Mouse (Mus musculus) left cerebral cortex, adult 11 months (tissue): ENCODE data around the gene Gm20605.

Experiments used
- DNase-seq: peaks from one replicate; pipeline ENCODE4 v3.0.0; 2022; ENCODE audit warnings: low spot score

Gene Gm20605

DNA sequence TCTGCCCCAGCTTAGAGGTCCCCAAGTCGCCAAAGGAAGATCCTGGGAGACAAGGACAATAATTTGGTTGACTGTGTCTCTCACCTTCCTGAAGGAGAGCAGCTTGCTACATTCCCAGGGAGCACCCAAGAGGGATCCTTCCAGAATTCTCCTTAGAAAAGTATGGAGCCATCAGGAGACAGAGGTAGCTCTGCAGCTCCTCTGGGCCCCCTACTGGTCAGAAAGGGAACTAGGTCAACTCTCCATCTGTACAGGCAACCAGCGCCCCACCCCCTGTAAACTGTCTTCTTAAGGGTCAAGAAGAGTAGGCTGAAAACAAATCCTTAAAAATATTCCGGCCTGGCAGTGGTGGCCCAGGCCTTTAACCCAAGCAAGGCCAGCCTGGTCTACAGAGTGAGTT, 23.5 kb downstream of the Gm20605 start:
- DNase-seq, result no peak

- no peak for DNase-seq
These were observed 24.4 kb downstream of the Gm20605 start for GRCm38 (mm10) chr5:137653366-137653765.

GRCm38 (mm10) chr5:137654746-137655145, 25.8 kb downstream of the Gm20605 start:
- DNase-seq, result no peak

- peak; percentile 57 for DNase-seq
These were observed 28.0 kb downstream of the Gm20605 start for GRCm38 (mm10) chr5:137656977-137657376.

DNA sequence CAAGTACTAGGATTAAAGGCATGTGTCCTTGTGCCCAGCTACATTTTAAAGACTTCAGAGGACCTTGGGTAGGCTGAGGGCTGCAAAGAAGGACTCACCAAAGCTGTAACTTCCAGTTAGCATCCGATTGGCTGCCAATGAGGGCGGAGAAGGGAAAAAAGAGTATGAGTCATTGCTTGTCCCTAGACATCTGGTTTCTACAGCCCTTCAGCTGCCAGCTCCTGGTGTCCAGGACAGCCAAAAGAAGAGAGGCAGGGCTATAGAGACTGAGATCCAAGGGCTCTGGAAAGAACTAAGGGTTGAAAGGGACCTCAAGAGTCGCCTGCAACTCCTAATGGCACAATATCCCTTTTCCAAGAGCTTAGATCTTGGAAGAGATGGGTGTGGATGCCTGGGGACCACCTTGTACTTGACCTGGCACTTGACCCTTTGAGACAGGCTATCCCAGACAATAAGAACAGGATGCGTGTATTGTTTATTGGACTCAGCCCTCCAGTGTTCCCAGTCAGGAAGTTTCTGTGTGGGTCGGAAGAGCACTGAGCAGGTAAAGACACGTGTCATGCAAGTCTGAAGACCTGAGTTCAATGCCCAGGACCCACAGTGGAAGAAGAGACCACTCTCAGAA, 31.2 kb downstream of the Gm20605 start:
- DNase-seq, result no peak

GRCm38 (mm10) chr5:137663057-137663456, 34.1 kb downstream of the Gm20605 start:
- DNase-seq, result no peak

GRCm38 (mm10) chr5:137668971-137669370, 40.0 kb downstream of the Gm20605 start:
- DNase-seq, result no peak

- DNase-seq, result no peak
These were observed 41.3 kb downstream of the Gm20605 start for GRCm38 (mm10) chr5:137670240-137670639.

DNA sequence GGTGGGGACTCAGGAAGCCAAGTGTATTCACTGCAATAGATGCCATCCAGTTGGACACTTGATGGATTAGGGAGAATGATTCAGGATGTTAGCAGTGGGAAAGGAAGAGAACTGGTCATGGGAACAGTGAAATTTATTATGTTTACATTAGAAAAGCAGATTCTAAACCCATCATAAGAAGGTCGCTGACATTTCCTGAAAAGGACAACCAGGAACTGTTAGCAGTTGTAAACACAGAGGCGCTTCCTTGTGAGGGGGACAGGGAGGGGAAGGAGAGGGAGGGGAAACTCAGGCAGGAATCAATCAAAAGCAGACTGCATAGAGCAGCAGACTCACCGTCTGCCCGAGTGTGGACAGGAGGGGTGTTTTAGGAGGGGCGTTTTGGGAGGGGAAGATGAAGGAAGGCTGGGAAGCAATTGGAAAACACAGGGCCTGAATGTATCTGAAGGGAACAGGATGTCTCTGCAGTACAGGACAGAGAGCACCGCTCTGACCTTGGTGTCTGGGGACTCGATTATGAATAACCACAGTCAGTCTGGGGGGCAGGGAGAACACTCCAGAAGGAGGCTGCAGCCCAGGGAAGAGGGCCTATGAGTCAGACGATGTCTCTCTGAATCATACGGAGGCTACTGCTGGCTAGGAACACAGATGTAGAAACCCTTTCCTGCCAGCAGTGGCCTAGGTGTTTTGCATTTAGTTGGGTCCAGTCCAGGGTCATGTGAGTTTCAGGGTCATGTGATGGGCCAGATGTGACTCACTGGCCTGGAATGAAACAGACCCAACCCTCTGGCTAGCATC, 42.7 kb downstream of the Gm20605 start:
- DNase-seq, result no peak

DNA sequence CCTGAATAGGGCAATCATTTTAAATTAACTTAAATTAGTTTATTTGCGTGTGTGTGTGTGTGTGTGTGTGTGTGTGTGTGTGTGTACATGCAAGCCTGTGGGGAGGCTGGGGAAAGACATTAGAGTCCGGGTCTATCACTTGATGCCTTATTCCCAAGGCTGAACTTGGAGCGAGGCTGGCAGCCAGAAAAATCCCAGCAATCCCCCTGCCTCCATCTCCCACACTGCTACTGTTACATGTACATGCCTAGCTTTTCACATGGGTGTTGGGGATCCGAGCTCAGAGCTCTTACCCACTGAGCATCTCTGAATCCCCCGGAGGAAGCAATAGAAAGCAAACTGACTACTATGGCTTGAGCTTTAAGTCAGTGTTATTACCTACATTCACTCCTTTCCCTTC, 43.4 kb downstream of the Gm20605 start:
- DNase-seq, result no peak

GRCm38 (mm10) chr5:137673015-137673414, 44.0 kb downstream of the Gm20605 start:
- no peak for DNase-seq

DNA sequence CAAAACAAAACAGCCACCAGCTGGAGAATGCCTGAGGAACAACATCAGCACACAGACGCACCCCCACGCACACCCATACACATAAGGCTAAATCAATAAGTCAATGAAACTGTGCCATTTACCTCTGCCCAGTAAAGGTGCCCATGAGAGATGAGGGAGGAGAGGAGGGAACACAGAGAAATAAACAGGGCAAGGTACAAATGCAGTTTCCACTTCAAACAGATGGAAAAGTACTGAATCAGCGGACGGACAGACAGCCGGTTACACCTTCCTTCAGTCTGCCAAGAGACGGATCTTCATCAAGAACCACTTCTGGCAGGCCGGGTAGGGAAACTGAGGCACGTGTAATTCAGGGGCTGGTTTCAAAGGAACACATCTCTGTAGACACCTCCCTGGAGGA, 45.8 kb downstream of the Gm20605 start:
- no peak for DNase-seq

DNA sequence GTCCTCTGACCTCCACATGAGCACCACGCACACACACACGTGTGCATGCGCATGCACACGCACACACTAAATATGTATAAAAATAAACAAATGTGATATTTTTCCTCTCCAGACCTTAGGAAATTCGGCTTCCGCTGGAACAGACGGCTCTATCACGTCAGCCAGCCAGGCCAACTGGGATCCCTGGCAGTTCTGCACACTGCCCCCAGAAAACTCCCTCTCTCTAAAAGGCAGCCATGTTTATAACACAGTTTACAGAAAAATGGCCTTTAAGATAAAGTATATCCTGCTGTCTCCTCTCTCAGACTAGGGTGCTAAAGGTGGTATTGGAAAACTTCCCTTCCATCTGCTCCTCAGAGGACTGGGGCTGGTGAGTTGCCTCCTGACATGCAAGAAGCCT, 48.9 kb downstream of the Gm20605 start:
- DNase-seq, result no peak

- no peak for DNase-seq
These were observed 49.8 kb downstream of the Gm20605 start for GRCm38 (mm10) chr5:137678736-137679135.

DNA sequence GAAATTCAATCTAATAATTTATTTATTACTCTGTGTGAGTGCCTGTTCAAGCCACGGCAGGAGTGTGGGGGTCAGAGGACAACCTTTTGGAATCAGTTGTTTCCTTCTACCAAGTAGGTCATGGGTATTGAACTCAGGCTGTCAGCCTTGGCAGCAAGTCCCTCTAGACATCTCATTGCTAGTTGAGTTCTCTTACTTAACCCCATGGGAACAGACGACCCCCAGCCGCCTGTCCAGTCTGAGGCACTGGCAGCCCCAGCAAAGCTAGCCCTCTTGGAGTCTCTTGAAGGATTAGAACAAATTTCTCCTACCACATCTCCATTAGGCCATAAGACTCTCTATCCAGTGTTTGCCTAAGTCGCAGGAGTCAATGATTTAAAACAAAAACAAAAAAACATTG, 50.8 kb downstream of the Gm20605 start:
- no peak for DNase-seq

- DNase-seq, result no peak
These were observed 53.6 kb downstream of the Gm20605 start for GRCm38 (mm10) chr5:137682526-137682925.

DNA sequence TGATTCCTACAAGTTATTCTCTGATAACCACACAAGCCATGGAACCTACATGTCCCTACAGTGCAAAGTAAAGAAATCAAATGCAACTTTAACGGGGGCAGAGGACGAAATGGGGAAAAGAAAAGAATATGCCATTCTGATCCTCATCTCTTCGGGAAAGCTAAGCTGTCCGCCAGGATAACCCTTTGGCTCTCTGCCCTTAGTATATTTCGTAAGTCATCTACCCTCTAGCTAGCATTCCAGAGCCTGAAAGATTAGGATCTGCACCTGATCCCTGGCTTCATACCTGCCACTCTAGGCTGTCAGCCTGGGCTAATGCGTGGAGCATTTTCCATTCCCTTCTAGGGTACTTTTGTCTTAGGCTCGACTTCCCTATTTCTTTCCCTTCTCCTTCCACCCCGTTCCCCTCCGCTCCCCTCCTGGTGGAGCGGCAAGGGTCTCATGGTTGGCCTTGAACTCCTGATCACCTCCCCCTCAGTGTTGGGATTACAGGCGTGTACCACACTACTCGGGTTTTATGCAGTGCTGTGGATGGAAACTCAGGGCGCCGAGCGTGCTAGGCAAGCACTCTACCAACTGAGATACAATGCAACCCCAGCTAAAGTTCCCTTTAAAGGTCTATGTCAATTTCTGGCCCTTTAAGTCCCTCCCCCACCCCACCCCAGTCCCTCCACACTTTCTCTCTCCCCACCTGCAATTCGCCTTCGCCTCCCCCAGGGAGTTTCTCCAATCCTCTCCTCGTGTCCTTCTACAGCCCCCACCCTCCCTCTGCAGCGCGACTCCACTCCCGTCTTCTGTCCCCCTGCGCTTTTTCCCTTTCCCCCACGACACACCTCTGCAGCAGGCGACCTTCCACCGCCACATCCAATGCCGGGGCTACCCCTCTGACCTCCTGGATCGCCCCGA, 54.7 kb downstream of the Gm20605 start:
- DNase-seq, result no peak

- DNase-seq, result peak; percentile 100
These were observed 55.5 kb downstream of the Gm20605 start, which contains the start of gene Agfg2 for GRCm38 (mm10) chr5:137684294-137685123. TSS of gene Agfg2 (minus strand) at chr5:137684726.

DNA sequence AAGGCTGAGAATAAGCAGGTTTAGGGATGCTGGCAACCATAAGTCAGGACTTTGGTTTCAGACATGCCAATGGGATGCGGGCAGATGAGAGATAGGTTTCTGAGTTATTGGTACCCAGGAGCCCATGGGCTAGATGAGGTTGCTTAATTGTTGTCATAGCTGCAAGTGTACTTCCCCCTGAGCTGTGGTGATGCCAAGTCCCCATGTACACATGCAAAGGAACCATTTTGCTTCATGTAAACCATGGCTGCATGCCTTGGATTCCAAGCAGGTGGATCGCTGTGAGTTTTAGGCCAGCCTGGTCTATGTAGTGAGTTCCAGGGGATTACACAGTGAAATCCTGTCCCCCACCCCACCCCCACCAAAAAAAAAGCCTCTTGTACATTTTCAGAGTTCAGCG, 56.7 kb downstream of the Gm20605 start:
- no peak for DNase-seq

DNA sequence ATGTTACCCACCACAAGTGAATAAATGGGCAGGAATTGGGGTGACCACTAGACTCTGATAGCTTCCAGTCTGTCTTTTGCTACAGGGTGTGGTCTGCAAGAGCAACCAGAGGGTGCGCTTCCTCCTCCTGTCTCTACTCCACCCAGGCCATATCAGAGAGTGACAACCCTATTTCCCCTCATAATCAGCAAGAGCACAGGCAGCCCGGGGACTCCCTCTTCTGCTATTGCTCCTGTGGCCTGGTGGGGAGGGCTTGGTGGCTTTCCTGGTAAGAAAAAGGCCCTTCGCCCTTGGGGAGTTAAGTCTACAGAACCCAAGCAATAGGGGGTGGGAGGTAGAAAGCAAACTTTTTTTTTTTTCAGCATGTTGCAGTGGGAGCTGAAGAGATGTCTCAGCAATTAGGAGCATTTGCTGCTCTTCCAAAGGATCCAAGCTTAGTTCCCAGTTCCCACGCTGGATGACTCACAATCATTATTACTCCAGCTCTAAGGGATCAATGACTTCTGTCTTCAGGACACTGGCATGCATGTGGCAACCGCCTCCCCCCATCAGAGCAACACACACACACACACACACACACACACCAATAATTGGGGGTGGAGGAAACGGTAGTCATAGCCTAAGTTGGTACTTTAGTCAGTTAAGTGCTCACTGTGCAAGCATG, 57.3 kb downstream of the Gm20605 start:
- no peak for DNase-seq

GRCm38 (mm10) chr5:137689974-137690373, 61.0 kb downstream of the Gm20605 start:
- DNase-seq, result no peak
